Mouse (Mus musculus): ENCODE measurements around the gene Gm6871. TPM values are rescaled to one million over a fixed set of nuclear protein-coding genes. Genes with fewer than 3 reads are reported as not detected.

Gm6871 gene
- polyA plus RNA-seq (2012; rRNA removed) = not detected in 2 replicates

GRCm38 (mm10) chr7:41573562-41573961, at the start of gene Gm6871:
Gene Gm6871 (minus strand): TSS chr7:41573662.

GRCm38 (mm10) chr7:41599034-41599813, 25.8 kb upstream of the Gm6871 start, which contains the start of gene 2610021A01Rik:
Gene 2610021A01Rik (plus strand): TSS chr7:41599230.

GRCm38 (mm10) chr7:41499389-41500049, 73.9 kb downstream of the Gm6871 start, which contains the start of the genes Gm20449 and AW146154:
Gene Gm20449 (minus strand): TSS chr7:41499417.
Gene AW146154 (minus strand): TSS chr7:41499890.

Other genes starting within 250 kb of the Gm6871 start
- 0.58 and 1.2 TPM in 2 replicates for gene AI987944, start 180.3 kb downstream of the Gm6871 start, polyA plus RNA-seq (2012; rRNA removed)
- gene Vmn2r57, start 125.0 kb downstream of the Gm6871 start, polyA plus RNA-seq (2012; rRNA removed) = 0.01 TPM in 1 of 2 replicates, not detected in the other
- gene Gm20449, start 74.2 kb downstream of the Gm6871 start, polyA plus RNA-seq (2012; rRNA removed) = not detected in 2 replicates
- 0.54 and 0.68 TPM in 2 replicates for gene AW146154, start 73.8 kb downstream of the Gm6871 start, polyA plus RNA-seq (2012; rRNA removed)
- 0.18 and 0.91 TPM in 2 replicates for gene 2610021A01Rik, start 25.6 kb upstream of the Gm6871 start, polyA plus RNA-seq (2012; rRNA removed)
- gene Zfp788, start 59.5 kb upstream of the Gm6871 start, polyA plus RNA-seq (2012; rRNA removed) = 0.04 TPM in 1 of 2 replicates, not detected in the other

Measured in stomach, adult 2 months (tissue).